Mouse (Mus musculus) CD8-positive naive resting alpha-beta T cell, adult 2 months (primary cell): Measurements from ENCODE around the gene Kctd20.

Experiments
- DNase-seq, 2 experiments: peaks; one replicate each; pipeline ENCODE4 v3.0.0; 2022; ENCODE audit warnings: low read depth in 2 of 2, low spot score in 2 of 2

The Kctd20 gene

DNA sequence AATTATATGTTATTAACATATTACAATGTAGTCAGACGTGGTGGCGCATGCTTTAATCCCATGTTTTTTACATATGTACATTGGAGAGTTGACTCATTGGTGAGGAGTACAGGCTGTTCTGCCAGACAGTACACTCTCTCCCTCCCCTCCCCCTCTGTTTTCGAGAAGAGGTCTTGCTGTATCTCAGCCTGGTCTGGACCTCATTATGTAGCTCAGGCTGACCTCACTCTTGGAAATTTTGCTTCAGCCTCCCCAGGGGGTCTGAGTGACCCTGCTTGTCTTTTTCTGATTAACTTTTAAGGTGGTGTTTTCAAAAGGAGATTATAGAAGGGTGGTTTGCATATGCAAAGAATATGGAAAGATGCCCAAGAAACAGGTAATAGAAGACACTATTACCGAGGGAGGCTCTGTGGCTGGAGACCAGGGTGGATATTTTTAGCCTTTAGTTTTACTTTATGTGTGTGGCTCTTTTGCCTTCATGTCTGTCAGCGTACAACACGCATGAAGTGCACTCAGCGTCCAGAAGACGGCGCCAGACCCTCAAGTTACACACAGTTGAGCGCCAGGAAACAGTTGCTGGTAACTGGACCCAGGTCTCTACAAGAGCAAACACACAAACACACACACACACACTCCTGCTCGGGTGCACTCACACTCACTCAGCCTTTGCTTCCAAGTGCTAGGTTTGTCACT lies 66.7 kb downstream of the Kctd20 start:
- DNase-seq, result no peak
